Mouse (Mus musculus) kidney, postnatal 10 days (tissue): ENCODE measurements around the gene 2700097O09Rik.
"Not testable (repeated sequence)": the region's sequence is repeated elsewhere in the genome, so short reads cannot be mapped to it uniquely, and the experiment has no call there.

Experiments
- DNase-seq: peaks from one replicate; pipeline ENCODE4 v3.0.0; 2021; ENCODE audit warnings: mixed read lengths

2700097O09Rik gene

DNA sequence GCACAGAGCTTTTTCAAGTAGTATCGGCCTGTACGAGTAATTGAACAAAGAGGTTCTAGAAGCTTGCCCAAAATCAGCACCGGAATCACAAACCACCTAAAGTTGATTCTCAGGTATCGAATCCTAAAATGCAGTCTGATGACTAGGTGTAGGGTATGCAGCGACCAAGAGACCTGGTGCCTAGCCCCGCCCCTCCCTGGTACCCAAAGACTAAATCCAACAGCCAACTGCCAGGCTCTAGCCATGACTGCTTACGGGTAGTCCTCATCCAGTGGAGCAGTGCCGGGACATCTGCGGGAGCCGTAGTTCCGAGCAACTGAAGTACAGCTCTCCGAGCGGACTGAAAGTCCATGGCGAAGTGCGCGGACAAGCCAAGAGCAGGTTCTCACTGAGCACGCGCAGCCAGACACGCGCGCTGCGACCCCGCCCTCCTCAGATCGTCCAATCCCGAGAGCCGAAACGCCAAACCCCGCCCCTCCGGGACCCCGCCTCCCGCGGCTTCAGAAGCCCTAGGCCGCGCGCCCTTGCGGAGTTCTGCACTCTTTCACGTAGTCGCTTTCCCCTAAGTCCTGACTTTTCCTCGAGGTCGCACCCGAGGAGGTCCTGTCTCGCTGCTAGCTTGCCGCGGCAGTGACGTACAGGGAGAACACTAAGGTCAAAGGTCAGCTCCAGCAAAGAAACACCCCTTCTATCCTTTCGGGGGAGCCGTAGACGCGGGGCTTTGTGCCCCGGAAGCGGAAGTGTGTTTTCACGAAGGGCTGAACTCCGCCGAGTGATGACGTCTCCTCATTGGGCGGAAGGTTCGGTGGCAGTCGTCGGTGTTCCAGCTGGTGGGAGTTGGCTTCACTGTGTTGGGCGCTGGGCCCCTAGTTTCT is at the start of gene 2700097O09Rik, which contains the start of gene Srp54a:
2700097O09Rik (minus strand) TSS at position 385 of the 875 bp plus-strand sequence.
Srp54a (plus strand) TSS at position 537 of the 875 bp plus-strand sequence.
- peak; percentile 97 for DNase-seq

DNA sequence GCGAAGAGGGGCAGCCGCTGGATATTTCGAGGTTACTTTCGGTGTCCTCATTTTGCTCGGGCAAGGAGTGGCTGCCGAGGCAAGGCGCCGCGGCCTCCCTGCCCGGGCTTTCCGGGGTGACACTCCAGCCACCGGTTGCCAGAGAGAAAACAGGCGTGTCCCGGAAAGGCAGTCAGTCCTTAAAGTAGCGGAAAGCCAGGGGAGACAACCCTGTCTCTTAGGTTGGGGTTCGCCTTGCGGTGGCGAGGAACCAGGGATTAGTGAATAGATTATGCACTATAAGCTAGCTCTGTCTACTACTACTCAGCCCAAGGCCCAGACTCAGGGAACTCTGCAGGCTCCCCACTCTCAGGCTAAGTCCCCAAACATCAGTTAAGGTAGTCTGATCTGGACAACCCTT is 44.8 kb upstream of the 2700097O09Rik start:
- DNase-seq, result not testable (repeated sequence)

DNA sequence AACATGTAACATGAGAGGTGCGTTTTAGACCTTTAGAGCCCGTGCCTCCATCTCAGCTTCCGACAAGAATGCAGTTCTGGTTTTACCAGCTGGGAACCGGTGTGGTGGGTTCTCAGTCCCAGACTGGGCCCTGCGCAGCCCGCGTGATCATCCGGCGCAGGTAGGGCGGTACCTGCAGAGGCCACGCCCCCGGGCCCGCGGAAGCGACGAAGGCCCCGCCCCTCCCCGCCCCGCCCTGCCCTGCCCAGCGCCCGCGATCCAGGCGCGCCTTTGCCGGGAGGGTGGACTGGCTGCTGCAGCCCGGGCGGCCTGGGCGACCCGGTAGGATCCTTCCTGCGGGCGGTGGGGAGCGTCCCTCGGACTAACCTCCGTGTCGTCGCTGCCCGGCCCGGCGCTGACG is 44.3 kb upstream of the 2700097O09Rik start, which contains the start of gene Fam177a:
Fam177a (plus strand) TSS at position 228 of the 400 bp plus-strand sequence.
- not testable (repeated sequence) for DNase-seq

DNA sequence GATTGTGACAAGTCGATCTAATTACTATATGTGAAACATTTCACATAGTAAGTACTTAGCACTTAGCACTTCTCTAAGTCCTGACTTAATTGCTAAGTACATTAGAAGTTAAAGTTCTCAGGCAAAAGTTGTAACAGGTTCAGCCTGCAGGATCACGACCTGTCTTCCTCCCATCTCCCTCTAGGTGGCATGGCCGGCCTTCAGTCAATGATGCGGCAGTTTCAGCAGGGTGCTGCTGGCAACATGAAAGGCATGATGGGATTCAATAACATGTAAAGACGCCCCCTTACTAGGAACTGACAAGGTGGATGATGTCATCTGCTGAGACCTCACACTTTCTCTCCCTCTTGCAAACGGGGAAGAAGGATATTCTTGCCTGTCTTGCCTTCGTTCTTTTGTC is 32.7 kb upstream of the 2700097O09Rik start:
- DNase-seq, result not testable (repeated sequence)

DNA sequence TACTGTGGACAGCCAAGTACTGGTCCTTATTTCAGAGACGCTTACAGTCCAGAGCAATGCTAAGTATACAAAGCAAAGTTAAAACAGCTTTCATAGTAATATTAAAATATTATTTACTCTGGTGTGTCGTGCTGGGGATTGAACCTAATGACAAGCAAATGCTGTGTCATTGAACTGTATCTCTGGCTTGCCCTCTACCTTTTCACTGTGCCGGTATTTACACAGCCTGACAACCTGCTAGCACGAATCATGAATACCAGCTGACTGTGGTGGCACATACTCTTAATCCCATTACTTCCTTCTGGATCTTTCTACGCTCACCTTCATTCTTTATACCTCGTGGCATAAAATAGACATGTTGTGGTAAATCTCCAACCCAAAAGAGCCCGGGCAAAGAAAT is 12.2 kb upstream of the 2700097O09Rik start:
- not testable (repeated sequence) for DNase-seq

DNA sequence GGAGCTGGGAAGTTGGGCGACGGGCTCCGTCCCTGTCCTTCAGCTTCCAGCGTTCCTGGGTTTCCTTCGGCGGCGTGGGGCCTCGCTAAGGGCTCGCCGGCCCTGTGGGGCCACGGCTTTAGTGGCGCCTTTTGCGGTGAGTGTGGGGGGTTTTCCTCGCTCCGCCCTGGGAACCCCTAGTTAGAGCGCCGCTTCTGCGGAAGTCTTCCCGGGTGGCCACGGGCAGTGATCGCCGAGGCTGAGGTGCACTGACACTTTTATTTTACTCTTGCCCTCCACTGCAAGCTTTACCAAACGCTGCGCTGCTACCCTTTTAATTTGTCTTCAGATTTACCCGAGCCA is 662 bp upstream of the 2700097O09Rik start:
- DNase-seq, result not testable (repeated sequence)

DNA sequence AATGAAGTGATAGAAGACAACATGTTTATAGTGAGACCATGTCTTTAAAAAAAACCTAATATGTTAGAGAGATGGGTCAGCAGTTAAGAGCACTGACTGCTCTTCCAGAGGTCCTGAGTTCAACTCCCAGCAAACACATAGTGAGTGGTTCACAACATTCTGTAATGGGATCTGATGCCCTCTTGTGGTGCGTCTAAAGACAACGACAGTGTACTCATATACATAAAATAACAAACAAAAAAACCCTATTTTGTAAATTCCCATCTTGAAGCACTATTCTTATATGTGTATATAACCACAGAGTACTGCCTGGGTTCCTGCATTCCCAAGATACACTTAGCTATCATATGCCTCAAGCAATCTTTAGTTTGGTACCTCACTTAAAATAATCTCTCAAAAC is 1.2 kb downstream of the 2700097O09Rik start:
- DNase-seq, result not testable (repeated sequence)

DNA sequence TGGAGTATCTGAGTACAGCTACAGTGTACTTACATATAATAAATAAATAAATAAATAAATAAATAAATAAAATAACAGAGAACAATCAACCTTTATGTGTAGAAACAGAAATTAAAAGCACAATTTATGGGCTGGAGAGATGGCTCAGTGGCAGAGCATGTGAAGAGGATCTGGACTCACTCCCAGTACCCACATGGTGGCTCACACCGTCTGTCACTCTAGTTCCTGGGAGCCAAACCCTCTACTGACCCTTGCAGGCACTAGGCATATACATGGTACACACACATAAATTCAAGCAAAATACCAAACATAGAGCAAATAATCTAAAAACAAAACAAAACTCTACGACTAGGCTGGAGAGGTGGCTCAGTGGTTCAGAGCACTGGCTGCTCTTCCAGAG is 4.6 kb downstream of the 2700097O09Rik start:
- no peak for DNase-seq

DNA sequence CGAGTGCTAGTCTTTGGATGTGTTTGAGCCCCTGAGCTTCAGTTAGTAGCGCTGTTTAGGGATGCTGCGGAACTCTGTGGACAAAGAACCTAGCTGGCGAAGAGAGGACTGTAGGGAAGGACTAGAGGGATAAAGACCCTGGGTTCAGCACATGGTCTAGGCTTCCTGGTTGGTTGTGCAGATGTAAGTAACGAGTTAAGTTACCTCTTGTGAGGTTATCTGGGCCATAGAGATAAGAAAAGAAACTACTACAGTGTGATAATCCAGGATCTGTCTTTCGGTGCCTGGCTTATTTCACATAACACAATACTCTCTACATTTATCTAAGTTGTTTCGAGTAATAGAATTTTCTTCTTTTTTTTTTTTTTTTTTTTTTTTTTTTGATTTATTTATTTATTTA is 6.2 kb downstream of the 2700097O09Rik start:
- no peak for DNase-seq

DNA sequence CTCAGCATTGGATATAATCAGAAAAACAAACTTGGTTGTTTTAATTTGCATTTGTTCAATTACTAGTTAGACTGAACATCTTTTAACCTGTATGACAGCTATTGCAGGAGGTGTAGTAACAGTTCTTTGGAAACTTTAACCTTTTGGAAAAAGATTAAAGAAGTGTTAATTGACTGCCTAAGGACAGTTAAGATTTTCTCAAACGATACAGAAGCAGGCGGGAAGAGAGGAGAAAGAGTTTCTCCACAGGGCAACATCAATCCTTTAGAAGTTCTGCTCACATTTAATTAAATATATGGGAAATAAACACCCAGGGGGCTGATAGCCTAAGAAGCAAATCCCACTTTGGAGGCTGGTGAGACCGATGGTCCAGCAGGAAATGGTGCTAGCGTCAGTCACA is 7.4 kb downstream of the 2700097O09Rik start:
- no peak for DNase-seq

DNA sequence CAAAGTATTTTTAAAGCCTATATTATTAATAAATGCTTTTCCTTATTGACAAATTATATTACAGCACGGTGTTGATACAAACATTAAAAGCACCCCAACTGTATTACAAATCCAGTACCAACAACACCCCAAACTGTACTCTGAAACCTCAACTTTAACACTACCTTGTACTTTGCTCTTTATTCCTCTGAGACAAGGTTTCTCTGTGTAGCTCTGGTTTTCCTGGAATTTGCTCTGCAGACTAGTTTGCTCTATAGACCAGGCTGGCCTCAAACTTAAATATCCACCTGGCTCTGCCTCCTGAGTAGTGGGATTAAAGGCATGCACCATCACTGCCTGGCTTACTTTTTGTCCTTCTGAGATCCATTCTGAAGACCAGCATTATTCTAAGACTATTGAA is 17.8 kb downstream of the 2700097O09Rik start:
- DNase-seq, result no peak

DNA sequence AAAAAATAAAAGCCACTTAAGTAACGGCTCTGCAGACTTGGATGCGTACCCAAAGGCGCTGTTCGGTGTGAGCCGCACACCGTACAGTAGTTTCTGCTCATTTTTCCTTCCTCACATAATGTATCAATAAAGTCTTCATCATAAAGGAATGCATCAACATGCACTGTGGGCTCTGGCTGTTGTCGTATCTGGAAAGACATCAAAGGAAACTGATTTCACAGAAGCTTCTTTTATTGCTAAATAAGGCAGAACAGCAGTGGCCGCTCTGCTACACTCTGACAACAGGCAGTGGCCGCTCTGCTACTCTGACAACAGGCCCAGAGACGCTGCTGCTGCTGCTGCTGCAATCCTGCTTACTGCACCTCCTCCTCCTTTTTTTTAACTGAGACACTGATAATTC is 18.9 kb downstream of the 2700097O09Rik start:
- DNase-seq, result peak; percentile 34

DNA sequence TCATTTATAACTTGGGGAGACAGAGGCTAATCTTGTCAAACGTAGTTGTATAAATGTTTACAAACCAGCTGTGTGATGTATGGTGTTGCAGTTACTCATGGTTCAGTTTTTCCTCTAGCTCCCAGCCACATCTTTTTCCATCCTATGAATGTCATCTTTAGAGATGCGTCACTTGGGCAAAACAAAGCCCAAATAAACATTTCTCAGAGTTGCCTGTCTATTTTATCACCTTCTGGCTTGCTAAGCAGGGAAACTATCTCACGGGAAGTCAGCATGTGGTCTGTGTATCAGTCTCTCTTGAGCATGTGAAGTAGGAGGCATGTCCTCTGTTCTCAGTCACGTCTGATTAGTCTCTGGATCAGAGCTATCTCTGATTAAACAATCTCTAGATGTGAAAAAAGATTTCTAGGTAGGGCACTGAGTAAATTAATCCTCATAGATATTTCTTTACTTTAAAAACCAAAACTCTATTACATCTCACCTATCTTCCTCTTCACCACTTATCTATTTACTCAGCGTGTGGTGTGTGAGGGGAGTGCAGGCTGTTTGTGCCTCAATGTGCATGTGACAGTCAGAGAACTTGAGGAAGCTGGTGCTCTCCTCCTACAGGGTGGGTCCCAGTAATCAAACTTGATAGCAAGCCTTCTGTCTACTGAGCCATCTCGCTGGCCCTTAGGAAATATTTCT is 19.6 kb downstream of the 2700097O09Rik start:
- DNase-seq, result no peak

DNA sequence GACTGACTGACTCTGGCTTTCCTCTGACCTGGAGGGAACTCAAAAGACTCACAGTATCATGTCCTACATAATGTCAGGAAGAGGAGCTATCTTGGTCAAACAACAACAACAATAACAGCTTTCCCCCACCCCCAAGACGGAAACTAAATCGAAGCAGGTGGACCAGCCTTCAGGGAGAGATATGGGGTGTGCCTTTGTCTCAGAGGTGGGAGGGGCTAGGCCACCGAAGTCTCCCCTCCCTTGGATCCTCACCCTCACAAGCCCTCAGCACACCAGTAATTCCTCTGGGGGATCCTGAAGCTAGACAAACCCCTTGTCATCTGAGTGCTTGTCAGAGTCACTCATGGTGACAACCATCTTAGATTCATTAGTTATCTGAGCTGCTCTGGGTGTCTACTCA is 20.1 kb downstream of the 2700097O09Rik start:
- no peak for DNase-seq

DNA sequence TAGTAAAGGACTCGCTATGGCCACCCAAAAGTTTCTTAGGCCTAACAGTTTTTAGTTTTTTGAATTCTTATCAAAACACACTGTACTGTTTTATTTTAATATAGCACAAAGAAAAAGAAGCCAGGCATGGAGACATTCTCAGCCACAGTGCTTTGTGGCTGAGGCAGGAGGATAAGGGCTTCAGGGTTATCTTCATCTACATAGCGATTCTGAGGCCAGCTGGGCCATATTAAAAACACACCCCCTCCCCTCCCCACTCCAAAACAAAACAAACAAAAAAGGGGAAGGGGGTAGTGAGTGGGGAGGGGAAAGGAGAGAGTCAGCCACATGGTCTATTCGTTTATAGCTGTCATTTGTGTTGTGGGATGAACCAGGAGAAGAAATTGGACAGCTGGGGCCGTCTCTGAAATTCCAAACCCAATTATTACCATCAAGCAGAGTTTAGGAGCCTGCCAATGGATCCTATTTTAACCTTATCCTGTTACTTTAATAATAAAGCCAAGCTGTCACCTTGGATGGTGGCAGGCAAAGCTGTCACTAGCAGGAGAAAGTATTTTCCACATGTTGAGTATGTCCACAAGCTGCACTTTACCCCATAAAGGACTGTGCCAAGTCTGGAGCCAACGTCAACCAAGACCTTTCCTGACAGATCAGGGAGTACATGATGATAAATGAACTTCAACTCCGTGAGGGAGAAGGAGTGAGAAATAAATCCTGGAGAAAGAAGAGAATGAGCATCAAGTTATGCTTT is 20.9 kb downstream of the 2700097O09Rik start:
- DNase-seq, result peak; percentile 15

DNA sequence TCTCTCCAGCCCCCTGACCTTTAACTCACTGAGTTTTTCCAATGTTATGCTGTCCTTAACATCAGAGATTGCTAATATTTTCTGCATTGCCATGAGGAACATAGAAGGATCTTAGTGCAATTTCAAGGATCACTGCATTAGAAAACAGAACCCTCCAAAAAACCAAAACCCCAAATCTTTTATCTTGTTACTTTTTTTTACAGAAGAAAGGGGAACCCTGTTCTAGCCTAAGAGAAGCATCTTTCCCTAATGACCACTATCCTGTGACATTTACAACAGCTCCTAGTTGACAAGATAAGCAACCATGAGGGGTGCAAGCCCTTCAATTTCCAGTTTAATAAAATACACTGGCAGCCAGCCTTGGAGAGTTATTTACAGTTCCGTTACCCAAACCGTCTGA is 23.2 kb downstream of the 2700097O09Rik start:
- DNase-seq, result no peak

DNA sequence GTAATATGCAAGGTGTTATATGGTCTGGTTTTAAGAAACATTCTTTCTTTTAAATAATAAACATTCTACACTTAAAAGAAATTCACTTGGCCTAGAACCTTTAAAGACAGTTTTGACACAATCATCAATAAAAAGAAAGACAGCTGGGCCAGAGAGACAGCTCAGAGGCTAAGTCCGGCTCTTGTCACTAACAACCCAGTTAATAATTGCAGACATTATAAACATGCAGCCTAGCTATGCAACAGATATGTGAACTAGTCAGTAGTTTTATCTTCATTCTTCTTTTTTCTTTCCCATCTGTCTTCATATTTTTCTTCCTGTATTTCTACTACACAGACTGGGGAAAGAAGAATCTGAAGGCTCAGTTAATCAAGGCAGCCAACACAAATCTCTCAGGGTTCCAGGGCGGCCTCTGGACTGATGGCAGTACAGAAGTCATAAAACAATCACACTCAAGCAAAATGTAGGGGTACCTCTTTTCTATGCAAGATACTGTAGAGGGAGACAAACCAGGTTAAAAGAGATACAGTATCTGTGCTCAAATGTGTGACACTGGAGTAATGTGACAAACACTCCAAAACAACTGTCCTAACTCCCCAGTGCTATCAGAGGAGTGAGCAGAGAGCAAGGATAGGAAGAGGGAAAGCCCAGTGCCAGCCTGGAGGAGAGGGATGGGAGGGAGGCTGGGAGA is 25.2 kb downstream of the 2700097O09Rik start:
- no peak for DNase-seq

DNA sequence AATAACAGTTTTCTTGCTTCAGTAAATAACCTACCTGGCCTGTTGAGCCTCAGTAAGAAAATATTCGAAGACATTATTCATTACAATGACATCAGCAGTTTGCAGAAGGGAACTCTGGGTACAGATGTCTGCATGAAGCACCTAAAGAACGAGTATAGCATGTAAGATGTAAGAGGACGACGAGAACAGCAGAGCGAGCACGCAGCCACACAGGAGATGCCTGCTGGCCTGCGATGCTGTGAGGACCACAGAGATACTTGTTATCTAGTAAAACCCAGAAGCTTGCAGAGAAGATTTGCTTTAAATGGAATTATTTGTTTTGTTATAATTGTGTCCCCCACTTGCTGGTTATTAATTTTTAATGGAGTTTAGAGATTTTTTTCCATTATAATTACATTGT is 26.6 kb downstream of the 2700097O09Rik start:
- DNase-seq, result no peak

DNA sequence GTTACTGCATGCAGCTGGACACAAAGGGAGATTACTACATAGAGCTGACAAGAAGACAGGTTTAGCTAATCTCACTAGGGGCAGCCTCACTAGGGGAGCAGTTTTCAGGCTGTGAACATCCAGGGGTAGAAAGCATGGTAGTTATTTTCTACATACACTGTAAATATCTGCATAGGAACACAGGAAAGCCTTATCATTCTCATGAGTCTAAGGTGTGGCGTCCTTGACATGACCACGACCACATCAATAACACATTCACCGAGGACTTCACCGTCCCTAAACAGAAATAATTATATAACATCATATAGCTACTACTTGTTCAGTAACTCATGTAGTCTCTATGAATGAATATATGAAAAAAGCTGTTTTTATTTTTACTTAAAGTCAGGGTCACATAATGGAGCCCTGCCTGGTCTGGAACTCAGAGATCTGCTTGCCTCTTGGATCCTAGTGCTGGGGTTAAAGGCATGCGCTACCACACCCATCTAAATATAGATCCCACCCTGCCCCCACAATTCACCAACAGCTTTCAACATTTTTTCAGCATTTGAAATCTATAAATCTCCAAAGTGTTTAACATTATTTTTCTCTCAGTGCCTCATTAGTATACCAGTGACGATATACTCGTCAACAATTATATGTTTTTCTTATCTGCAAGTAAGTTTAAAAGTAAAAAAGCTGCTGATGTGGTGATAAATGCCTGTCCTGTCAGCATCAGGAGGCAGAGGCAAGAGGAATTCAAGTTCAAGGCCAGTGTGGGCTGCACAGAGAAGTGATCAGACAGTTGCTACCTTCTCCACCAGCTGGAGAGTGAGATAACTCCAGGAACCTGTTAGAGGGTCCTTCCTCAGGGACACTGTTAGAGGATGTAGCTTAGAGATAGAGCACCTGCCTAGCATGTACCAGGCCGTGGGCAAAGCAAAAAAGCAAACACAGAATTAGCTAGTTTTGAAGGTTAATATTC is 28.4 kb downstream of the 2700097O09Rik start:
- no peak for DNase-seq

DNA sequence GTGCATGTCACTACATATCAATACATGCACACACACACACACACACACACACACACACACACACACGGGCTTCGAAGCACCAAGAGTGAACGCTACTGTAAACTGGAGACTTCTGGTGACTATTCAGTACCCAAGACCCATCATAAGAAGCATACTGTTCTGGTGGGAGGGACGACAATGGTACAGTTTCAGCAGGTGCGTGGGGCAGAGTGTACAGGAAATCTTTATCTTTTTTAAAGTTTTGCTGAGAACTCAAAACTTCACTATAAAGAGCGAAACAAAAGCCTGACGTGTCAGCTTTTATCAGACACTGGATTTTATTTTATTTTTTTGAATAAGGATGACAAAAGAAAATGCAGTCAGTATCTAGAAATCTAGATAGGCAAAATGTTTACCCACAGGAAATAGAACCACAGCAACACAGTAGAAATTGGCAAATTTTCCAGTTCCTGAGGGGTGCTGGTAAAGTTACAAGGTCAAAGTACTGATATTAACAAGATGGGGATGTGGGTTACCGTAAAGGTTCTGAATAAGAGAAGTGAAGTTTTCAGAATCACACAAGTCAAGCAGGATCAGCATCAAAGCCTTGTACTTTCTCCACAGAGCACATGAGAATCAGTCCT is 30.1 kb downstream of the 2700097O09Rik start:
- no peak for DNase-seq

DNA sequence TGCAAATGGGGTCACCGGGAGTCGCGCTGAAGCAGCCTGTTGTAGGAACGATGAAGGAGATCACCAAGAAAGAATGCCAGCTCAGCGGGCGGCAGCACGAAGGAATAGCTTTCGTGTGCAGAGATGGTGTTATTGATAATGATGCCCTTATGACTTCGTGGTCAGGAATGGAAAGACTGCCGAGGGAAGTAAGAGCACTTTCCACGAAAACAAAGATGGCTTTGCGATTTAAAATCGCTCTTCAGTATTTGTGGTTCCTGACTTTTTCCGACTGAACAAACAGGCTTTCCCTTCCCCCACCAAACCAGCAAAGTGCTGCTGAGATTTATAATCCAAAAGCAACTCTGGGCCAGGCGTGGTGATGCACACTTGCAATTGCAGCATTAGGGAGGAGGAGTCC is 38.9 kb downstream of the 2700097O09Rik start:
- DNase-seq, result no peak
